Mouse (Mus musculus) liver, embryonic 14.5 days (tissue): Measurements from ENCODE around the gene Cox19. TPM values are rescaled to one million over a fixed set of nuclear protein-coding genes. Genes with fewer than 3 reads are reported as not detected.

Experiments used
- ATAC-seq: fragments of 200-750 bp; cut with Nextera tagmentation; 2 replicates; pipeline ENCODE4 v1.8.0; 2017; ENCODE audit warnings: moderate number of reproducible peaks, mild to moderate bottlenecking, moderate library complexity; ENCODE audit not compliant: insufficient read depth
- DNase-seq, 3 experiments: peaks; one replicate each; pipeline ENCODE4 v3.0.0-alpha.2; 2012 to 2013; ENCODE audit warnings: low read depth in 3 of 3, low spot score in 3 of 3
- H3K27ac ChIP-seq: fragments of 300-500 bp; sonication (generic); 2 replicates; pipeline ENCODE4 v1.5.1; 2014; ENCODE audit warnings: moderate library complexity, mild to moderate bottlenecking, control low read depth, inconsistent platforms
- H3K27me3 ChIP-seq: fragments of 300-500 bp; sonication (generic); 2 replicates; pipeline ENCODE4 v1.6.1; 2014; ENCODE audit warnings: mild to moderate bottlenecking, low read length, moderate library complexity; ENCODE audit not compliant: control insufficient read depth, insufficient read depth
- H3K36me3 ChIP-seq: fragments of 300-500 bp; sonication (generic); replicated peaks from 2 replicates; pipeline ENCODE4 v1.6.1; 2014; ENCODE audit warnings: low read depth; ENCODE audit not compliant: control insufficient read depth, insufficient read depth
- H3K4me1 ChIP-seq, 2 experiments: fragments of 200-500 bp in 1 of 2; fragments of 300-500 bp in 1 of 2; sonication (generic) in 1 of 2; replicated peaks; 2 replicates each; pipeline ENCODE4 v1.6.1; 2012 to 2014; ENCODE audit warnings: antibody characterized with exemption in 1 of 2, inconsistent platforms in 1 of 2, low read length in 1 of 2; ENCODE audit not compliant: control insufficient read depth in 2 of 2, insufficient read depth in 2 of 2
- H3K4me2 ChIP-seq: fragments of 300-500 bp; sonication (generic); 2 replicates; pipeline ENCODE4 v1.6.1; 2014; ENCODE audit warnings: low read depth, mild to moderate bottlenecking, control low read depth, moderate library complexity
- H3K4me3 ChIP-seq, 2 experiments: fragments of 200-500 bp in 1 of 2; fragments of 300-500 bp in 1 of 2; sonication (generic) in 1 of 2; 2 replicates each; pipeline ENCODE4 v1.5.1; 2012 to 2014; ENCODE audit warnings: low read depth in 2 of 2, low read length in 2 of 2, mild to moderate bottlenecking in 2 of 2, control low read depth in 1 of 2, inconsistent platforms in 1 of 2, moderate library complexity in 1 of 2; ENCODE audit not compliant: insufficient read depth in 1 of 2
- H3K9ac ChIP-seq: fragments of 300-500 bp; sonication (generic); replicated peaks from 2 replicates; pipeline ENCODE4 v1.6.1; 2014; ENCODE audit warnings: mild to moderate bottlenecking, control low read depth, moderate library complexity
- H3K9me3 ChIP-seq: fragments of 300-500 bp; sonication (generic); 2 replicates; pipeline ENCODE4 v1.6.1; 2016; ENCODE audit warnings: low read length, mixed read lengths; ENCODE audit not compliant: control insufficient read depth
- CTCF ChIP-seq: IDR thresholded peaks from 2 replicates; pipeline ENCODE4 v1.5.1; 2016; ENCODE audit warnings: antibody characterized with exemption, low read depth, control low read depth
- EP300 ChIP-seq: IDR thresholded peaks from 2 replicates; pipeline ENCODE4 v1.6.1; 2016; ENCODE audit warnings: antibody characterized with exemption, low read depth
- WGBS: fragments of 180-500 bp; shearing (Covaris S2); extraction: QIAGEN DNeasy Blood & Tissue Kit; methylation state at CpG from one replicate; pipeline ENCODE4 v1.1.7; 2014; ENCODE audit not compliant: insufficient replicate concordance; 5-methylcytosine and 5-hydroxymethylcytosine counted together
- polyA plus RNA-seq, 2 experiments: library from polyadenylated mRNA; depleted of rRNA in 1 of 2; stranded (reverse) in 1 of 2; unstranded in 1 of 2; fragments of >200 nt; fragmentation: Nextera tagmentation in 1 of 2; extraction: Ambion mirVana in 1 of 2; gene quantifications; 2 replicates each; pipeline versions ENCODE4 v1.2.1 to v1.2.3; 2012 to 2014

The Cox19 gene
- polyA plus RNA-seq, 2 experiments: 23.3 to 61.4 TPM

GRCm38 (mm10) chr5:139395528-139395927 is 44.3 kb upstream of the Cox19 start:
- H3K36me3 ChIP-seq: peaks cover 45% of the 10 kb centered on the region
- no peak overlapping the region for H3K9ac ChIP-seq
- no peak overlapping the region for H3K4me2 ChIP-seq
- TF ChIP-seq EP300 (no peak), CTCF (no peak)
- whole genome bisulfite sequencing: 83% methylated on average over 4 of the region's 4 CpGs
- no peak overlapping the region for H3K27ac ChIP-seq
- H3K27me3 ChIP-seq: no peaks in the 10 kb centered on the region
- peaks cover 32 to 46% of the 10 kb centered on the region in 2 experiments for H3K4me1 ChIP-seq
- H3K4me3 ChIP-seq: no peak overlapping the region
- ATAC-seq: no peak
- no peak for DNase-seq
- no peaks in the 10 kb centered on the region for H3K9me3 ChIP-seq

GRCm38 (mm10) chr5:139394399-139394798 is 43.2 kb upstream of the Cox19 start:
- peak overlapping the region; percentile 49 for H3K9ac ChIP-seq

GRCm38 (mm10) chr5:139393197-139393588 is 42.0 kb upstream of the Cox19 start:
- DNase-seq (no peak), ATAC-seq (no peak)
- H3K4me3 ChIP-seq: no peak overlapping the region
- peak overlapping the region; percentile 75 for H3K27ac ChIP-seq
- no peak overlapping the region for H3K9ac ChIP-seq
- TF ChIP-seq CTCF (no peak), EP300 (no peak)
- no peaks in the 10 kb centered on the region for H3K27me3 ChIP-seq
- WGBS: 90% methylated on average over 16 of the region's 16 CpGs
- peak overlapping the region; percentile 0; the same call in 1 of the 2 replicates for H3K4me2 ChIP-seq
- no peaks in the 10 kb centered on the region for H3K9me3 ChIP-seq
- peaks cover 40 to 54% of the 10 kb centered on the region in 2 experiments for H3K4me1 ChIP-seq
- peaks cover 45% of the 10 kb centered on the region for H3K36me3 ChIP-seq

More at GRCm38 (mm10) chr5:139394399-139394798, 43.2 kb upstream of the Cox19 start:
- Histone ChIP-seq H3K36me3 (peaks cover 45% of the 10 kb centered on the region), H3K4me2 (peak overlapping the region; percentile 47), H3K4me3 (peak overlapping the region in 1 of 2 experiments; percentile 15; a peak in 2 of 4 replicates), H3K27me3 (no peaks in the 10 kb centered on the region), H3K27ac (peak overlapping the region; percentile 75), H3K9me3 (no peaks in the 10 kb centered on the region), H3K4me1 (peaks cover 34 to 50% of the 10 kb centered on the region in 2 experiments)
- DNase-seq (peak in 1 of 3 experiments; percentile 62), ATAC-seq (peak; percentile 34)
- 23% methylated on average over 7 of the region's 7 CpGs for WGBS
- no peak for TF ChIP-seq CTCF
- peak; percentile 43; the same call in 1 of the 2 replicates for TF ChIP-seq EP300

GRCm38 (mm10) chr5:139392219-139393196 is 41.3 kb upstream of the Cox19 start:
- Histone ChIP-seq H3K9me3 (no peaks in the 10 kb centered on the region), H3K4me2 (peak overlapping the region; percentile 76; the same call in 1 of the 2 replicates), H3K4me3 (no peak overlapping the region; a peak in 1 of 4 replicates), H3K27ac (no peak overlapping the region), H3K9ac (no peak overlapping the region; the same call in 1 of the 2 replicates), H3K27me3 (no peaks in the 10 kb centered on the region), H3K4me1 (peaks cover 43 to 54% of the 10 kb centered on the region in 2 experiments), H3K36me3 (peaks cover 45% of the 10 kb centered on the region)
- WGBS: 92% methylated on average over 37 of the region's 37 CpGs
- DNase-seq: no peak
- TF ChIP-seq CTCF (no peak), EP300 (no peak)
- no peak for ATAC-seq
